Mouse (Mus musculus) MEL-GATA-1-ER (cell line): ENCODE measurements around the gene Gadd45a.
"Not testable (repeated sequence)": the region's sequence is repeated elsewhere in the genome, so short reads cannot be mapped to it uniquely, and the experiment has no call there.

Experiments used
- DNase-seq: peaks from one replicate; pipeline ENCODE4 v3.0.0-alpha.2; 2012; ENCODE audit warnings: low read depth; ENCODE audit errors: extremely low read depth

Gadd45a gene

DNA sequence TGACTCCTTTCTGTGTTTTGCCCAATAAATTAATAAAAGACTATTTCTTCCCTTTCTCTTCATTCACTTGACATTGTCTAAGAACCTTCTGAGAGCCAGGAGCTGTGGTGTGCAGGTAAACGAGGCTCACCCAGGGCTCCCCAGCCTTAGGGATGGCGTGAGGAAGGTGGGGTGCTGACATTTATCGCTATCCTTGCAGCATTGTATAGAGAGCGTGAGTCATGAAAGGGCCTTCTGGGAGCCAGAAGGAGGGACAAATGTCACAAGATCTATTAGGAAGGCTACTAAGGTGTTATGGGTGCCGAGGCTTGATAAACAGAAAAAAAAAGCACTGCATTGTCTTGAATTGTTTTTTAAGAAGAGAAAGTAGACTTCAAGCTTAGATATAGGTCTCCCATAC lies 15.9 kb downstream of the Gadd45a start:
- no peak for DNase-seq

DNA sequence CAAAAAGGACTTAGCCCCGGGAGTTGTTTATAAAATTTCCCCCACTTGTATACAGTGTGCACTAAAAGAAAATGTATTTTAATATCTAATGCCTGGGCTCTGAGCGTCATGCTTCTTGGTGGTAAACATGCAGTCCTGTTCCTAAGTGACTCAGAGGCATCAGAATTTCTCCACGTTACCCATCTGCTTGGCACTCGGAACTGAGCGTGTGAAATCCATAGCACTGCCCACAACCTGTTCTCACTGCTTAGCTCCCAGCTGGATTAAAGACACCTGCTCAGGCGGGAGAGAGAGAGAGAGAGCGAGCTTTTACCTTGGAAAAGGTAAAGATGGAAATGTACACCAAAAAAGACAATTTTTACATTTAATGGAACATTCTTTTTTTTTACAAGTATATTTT lies 18.3 kb downstream of the Gadd45a start:
- DNase-seq = not testable (repeated sequence)

DNA sequence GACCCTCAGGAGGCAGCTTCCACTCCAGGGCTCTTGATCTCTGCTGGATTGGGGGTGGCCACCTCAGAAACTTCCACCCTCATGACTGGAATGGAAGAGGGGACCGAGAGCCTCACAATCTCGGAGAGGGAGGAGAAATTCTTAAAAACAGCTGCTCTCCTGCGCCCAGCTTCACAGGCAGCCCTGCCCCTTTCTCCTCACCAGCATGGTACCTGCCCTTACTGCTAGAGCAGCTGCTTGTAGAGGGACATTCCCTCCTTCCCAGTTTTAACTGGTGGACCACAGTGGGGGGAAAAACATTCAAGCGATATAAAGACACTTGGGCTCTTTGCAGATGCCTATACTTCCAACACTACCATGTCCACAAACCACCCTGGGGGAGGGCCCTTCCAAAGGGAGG lies 18.9 kb downstream of the Gadd45a start:
- DNase-seq = no peak

DNA sequence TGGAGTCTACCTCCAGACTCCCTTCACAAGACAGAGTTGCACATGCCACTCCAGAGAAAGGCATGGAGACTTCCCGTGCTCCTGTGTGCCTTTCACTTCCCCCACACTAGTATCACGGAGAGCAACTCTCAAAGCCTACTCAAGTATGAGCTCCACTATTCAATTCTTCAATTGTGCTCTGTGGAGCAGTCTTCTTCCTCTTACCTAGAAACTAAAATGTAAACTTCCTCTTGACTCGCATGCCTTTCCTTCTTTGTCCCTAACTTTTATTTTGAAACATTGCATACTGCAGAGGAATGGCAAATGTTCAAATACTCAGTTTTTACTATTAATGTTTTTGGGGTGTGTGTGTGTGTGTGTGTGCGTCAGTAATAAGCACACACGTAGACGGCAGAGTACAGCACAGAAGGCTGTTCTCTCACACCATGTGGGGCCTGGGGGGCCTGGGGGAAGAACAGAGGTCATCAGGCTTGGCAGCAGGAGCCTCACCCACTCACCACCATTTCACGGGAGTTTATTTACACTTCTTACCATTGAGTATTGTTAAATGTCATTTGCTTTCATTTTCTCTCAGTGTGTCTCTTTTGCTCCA lies 20.6 kb downstream of the Gadd45a start:
- no peak for DNase-seq

DNA sequence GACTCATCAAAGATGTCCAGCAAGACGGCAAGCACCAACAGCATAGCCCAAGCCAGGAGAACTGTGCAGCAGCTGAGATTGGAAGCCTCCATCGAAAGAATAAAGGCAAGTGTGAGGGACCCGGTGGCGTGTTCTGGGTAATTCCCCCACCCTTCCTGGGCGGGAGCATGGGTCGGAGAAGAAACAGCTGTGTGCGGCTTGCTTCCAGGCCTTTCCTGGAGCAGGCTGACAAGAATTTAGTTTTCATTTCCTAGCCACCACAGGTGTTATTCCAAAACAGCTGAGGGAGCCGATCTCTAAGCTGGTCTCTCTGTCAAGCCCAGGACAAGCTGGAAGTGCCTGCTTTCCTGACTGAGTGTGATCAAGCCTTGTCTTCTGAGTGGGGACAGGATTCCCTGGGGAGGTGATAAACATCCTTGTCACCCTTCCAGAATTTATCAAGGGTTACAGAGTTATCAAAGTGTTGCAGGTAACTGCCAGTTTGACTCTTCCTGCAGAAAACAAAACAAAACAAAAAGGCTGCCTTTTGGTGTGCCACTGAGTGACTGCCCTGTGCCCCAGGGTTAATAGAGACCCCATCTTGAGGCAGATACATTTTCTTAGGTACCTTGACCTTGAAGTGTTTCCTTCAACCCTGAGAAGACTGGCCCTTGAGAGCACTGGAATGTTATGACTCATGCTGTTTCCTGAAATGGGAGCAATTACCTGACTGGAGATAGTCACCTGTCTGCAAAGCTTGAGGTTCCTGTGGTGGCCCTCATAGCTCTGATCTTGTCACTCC lies 21.3 kb downstream of the Gadd45a start:
- no peak for DNase-seq

DNA sequence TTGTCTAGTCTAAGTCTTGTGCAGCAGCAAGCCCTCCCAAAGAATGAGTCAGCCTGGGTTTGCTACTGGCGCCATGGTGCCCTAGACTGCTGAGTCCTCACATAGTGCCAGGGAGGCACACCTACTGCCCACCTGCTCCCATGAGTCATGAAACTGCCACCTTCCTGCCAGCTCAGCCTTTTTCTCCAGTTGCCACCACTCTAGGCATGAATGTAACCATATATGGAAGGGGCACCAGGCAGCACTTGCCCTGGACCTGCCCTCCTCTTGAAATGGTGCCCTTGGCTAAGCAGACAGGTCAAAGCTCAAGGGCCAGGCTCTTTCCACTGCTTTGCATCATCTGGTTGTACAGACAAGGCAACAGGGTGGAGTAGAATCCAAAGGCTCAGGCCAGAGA lies 22.6 kb downstream of the Gadd45a start:
- no peak for DNase-seq

DNA sequence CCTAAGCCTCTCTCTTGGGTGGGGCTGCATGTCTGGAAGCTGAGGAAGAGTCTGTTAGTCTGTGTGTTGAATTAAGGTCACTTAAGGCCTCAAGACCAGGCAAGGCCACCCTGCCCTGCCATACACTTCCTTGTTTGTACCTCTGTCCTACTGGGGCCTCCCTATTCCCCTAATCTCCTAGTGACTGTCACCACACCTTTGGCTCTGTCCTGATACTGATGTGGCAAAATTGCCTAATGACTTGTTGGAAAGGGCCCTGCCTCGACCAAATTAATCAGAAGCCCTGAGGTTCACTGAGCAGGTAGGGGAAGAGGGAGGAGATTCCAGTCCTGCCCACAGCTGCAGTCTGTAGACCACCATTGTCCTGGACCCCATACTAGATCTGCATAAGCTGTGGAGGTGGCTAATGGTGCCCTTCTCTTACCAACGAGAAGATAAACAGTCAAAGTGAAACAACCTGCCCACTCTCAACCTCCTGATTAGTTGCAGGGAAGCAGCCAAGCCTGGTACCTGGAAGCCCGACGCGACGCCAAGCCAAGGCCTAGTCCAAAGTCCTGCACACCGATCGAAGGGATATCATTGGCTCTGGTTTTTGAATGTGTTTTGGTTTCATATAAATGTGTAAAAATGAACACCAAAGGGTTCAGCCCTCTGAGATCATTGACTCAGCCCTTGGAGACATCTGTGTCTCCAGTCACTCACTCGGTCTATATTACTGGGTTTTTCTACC lies 23.1 kb downstream of the Gadd45a start:
- DNase-seq = no peak

DNA sequence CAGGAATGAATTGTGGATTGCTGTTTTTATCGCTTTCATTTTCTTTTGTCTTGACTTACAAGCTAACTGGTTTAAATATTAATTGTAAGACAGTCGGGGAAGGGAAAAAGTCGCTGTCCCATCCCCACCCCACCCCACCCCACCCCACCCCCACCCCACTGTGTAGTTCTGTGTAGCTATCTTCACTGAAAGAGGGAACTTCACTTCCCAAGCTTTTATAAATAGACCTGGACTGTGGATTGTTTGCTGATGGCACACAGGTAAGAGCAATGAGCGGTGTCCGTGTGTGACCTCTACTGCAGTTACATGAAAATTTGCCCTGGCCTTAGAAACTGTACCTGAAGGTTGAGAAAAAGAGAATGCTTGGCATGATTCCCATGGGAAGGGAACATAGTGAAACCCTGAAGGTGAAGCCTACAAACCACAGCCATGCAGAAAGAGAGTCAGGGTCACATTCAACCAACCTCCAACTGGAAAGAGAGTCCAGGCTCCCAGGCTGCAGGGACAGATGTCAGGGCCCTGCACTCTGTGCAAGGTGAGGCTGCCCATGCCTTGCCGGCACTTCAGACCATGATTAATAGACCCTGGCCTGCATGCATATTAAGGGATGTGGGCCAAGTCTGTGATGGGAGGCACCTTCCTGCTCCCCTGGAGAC lies 23.8 kb downstream of the Gadd45a start:
- no peak for DNase-seq

DNA sequence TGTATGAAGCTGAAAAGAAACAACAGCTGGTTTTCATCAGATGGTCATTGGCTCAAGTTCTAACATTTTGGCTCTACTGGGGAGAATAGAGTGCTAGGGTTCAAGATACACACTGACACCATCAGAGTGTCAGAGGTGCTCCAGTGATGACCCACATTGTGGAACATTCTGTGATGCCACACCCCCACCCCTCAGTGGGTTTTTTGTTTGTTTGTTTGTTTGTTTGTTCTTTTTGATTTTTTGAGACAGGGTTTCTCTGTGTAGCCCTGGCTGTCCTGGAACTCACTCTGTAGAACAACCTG lies 26.1 kb downstream of the Gadd45a start:
- no peak for DNase-seq

DNA sequence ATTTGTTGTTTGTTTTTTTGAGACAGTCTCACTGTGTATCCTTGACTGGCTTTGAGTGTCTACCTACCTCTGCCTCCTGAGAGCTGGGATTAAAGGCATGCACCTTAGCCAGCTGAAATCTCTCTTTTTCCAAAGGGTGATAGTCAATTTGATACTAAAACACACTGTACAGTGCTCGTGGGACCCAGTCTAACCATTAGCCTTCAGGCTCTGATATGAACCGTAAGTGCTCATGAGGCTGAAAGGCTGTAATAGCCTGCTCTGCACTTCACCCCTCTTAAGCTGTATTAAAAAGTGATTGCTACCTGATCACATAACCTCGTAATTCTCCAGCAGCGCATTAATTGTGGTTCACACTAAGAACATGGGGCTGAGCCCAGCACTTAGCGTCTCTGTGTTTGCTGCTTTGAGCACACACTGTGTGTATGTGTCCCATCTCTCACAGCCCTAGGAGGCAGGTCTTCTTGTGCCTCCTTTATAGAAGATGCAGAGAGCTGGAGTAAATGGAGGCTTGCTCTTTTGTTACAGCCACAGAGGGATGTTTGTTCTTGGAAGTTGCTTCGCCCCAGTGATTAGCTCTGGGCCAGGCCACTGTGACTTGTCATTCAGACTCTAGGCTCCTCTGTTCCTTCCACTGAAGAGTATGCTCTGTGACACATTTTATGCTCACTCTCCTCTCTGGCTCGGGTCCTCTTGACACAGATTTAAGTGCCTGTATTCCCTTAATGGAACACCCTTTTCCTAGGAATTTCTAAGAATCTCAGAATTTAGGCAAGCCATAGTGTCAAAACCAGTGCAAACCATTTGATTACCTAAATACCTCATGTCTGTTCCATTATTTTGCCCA lies 26.7 kb downstream of the Gadd45a start:
- DNase-seq = no peak

DNA sequence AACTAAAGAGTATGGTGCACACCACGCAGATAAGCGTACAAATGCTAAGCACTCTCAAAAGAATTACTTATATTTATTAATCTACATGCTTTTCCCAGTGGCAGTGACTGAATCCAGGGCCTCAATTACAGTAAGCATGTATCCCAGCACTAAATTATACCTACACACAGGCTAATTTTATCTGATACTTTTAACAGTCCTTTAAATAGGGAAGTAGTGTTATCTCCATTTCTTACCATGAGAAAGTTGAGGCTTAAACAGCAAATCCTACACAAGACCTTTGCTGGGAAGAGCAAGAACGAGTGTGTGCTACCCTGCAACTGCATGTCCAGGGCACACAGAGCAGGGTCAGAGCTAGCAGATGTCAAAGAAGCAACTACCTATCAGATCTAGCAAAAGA lies 27.4 kb downstream of the Gadd45a start:
- no peak for DNase-seq

DNA sequence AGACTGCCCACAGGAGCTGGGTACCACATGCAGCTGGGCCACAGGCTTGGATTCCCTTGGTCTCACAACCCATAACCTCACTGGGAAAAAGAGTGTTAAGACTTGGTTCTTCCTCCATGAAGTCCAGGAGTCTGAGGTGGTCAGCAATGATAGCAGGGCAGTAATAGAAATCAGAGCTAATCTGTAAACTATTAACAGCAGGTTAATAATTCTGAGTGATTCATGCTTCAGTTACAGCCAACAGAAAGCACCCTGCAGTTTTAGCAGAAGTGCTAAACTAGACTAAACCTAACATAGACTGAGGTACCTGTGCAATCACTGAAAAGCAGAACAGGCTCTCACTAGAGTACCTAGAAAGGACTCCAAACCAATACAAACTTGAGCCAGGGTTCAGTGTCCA lies 37.5 kb downstream of the Gadd45a start:
- DNase-seq = no peak

DNA sequence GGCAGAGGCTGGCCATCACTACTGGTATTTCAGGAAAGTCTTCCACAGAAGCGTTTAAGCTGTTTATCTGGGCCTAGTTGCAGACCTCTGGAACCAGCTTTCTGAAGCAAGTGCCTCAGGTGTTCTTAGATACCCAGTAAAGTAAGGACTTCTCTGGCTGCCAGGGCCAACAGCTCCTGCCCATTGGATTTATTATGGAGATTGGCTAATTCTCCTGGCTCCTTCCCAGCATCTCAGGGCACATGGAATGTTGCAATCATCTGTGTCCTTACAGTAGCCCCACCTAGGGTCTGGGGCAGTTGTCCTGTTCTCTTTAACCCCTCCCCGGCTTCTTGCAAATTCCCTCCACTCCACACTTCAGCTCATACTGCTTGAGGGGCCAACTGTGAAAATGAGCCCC lies 38.6 kb downstream of the Gadd45a start:
- DNase-seq = no peak

DNA sequence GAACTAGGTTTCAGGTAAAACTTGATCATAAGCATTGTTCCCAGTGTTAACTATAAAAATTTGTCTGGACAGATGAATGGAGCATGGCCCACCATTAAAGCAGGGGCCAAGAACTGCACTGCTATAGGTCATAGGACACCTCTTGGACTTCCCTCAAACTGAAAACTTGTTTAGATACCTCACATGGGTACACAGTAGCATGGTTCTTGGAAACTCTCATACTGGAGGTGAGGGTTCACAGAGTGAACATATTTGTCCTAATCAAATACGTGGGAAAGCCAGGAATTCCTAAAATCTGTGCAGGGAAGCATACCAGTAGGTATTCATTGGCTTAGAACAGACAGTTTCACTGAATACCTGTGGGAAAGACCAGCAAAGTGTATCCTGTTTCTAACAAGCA lies 41.0 kb downstream of the Gadd45a start:
- DNase-seq = no peak

DNA sequence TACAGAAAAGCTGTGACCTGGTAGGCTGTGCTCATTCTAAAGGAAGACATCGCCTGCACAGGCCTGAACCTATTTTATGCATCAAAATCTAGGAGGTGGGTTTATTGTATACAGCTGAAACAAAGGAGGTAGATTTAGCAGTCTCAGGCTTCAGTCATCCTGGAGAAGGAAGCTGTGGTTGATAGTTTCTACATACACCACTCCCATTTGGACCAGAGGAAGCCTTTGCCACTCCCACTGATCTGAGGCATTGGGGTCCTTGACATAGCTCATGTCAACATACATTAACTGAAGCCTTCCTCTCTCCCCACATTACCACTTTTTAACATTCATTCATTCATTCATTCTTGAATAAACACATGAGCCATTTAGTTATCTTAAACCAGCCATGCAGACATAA lies 41.4 kb downstream of the Gadd45a start:
- DNase-seq = no peak

DNA sequence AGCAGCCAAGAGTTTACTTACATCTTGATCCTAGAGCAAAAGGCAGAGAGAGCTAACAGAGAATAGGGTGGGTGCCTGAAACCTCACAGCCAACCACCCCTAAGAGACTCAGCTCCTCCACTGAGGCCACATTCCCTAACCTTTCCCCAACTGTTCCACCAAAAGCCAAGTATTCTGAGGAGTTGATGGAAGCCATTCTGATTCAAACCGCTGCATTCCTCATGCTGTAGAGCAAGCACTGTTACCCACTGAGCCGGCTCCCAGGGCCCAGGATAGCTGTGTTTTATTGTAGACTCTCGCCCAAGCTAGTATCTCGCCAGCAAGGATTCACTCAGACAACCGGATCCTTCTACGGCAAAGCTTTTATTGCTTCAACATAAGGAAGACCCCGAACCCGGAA lies 42.3 kb downstream of the Gadd45a start:
- DNase-seq = no peak

DNA sequence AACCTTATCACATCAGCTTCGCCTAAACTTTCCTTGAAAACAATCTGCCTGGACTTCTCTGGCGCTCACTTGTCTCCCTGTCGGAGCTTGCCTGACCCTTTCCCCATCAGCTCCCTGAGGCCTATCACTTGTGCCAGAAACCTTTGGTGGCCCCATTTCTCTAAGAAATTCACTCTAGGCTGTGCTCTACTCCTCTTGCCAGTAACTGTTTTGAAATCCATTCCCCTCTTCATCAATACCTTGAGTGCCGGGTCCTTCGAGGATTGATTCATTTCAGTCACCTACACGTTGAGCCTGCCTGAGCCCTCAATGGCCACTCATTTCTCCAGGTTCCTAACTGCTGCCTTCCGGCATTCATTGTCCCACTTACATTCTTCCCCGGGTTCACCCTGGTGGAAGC lies 44.5 kb downstream of the Gadd45a start:
- DNase-seq = no peak

DNA sequence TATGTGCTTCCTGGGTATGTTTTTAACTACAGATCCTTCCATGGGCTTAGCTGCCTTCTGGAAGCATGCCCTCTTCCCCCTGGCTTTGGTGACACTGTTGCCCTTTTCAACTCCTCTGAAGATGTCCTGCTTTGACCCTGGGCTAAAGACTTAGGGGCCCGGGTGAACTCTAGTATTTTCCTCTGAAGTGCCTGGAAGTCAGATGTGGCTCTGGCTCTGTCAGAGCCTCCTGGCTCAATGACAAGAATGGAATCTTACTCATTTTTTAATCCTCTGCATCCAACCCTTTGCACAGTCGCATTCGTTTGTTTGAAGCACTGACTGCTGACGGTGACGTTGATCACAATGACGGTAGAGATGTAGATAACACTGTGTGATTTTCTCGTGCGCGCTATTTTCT lies 45.0 kb downstream of the Gadd45a start:
- DNase-seq = no peak

DNA sequence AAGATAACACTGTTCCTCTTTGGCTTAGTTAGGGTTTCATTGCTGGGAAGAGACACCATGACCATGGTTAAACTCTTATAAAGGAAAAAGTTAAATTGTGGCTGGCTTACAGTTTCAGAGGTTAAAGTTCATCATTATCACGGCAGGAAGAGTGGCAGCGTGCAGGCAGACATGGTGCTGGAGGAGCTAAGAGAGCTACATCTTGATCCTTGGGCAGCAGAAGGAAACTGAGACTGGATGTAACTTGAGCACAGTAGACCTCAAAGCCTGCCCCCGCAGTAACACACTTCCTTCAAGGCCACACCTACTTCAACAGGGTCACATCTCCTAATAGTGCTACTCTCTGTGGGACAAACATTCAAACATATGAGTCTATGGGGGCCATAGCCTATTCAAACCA lies 47.7 kb downstream of the Gadd45a start:
- peak; percentile 15 for DNase-seq

DNA sequence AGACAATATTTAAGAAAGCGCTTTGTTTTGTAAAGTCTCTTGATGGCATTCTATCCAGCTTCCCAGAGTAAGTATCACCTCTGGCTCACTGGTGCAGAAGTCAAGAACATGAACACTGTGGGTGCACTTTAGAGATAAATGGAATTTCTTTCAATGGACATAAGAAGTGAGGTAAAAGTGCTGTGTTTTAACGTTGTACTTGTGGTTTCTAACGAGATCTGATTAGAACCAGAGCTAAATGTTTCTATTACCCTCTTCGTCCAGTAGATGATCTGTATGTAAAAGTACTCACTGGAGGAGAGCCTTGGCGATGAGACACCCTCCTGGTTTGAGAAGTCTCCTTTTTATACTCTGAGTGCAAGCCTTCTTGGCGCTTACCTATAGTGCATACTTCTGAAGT lies 48.2 kb downstream of the Gadd45a start:
- DNase-seq = peak; percentile 36

DNA sequence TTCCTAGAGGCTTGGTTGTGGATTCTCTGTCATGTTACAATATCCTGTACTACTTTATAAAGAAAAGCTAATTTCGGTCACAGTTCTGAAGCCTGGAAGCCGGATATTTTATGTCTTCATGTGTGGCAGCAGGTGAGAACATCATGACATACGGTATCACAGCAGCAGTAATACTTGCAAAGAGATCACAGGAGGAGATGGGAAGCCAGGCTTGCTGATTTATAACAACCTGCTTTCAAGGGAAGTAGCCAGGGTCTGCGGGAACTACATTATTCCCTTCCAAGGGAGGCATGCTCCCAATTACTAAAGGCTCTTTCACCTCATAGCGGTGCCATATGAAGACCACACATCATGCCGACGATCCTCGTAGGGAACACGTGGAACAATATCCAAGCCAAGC lies 48.9 kb downstream of the Gadd45a start:
- DNase-seq = no peak
